Mouse (Mus musculus): ENCODE results near the gene Kcnc3.

Kcnc3 gene

GRCm38 (mm10) chr7:44630437-44630836, 40.0 kb downstream of the Kcnc3 start:
- H3K4me3 ChIP-seq (replicated peaks; ENCODE audit: low read length), result peak overlapping the region; percentile 63; the same call in 1 of the 2 replicates
- no peaks in the 10 kb centered on the region; the same call in 1 of the 2 replicates for H3K36me3 ChIP-seq (ENCODE audit: insufficient read depth, low read length)
- TF ChIP-seq POU5F1 (IDR thresholded peaks at IDR 0.05; ENCODE audit: borderline replicate concordance, low read length) (no peak), CTCF (conservative IDR thresholded peaks at IDR 0.05; ENCODE audit: low read length) (no peak), NANOG (IDR thresholded peaks at IDR 0.05; ENCODE audit: borderline replicate concordance, low read length) (no peak)
- peaks cover 65% of the 10 kb centered on the region for H3K4me1 ChIP-seq (replicated peaks; ENCODE audit: low read depth, low read length)
- no peaks in the 10 kb centered on the region for H3K9me3 ChIP-seq (ENCODE audit: low read length)
- peaks cover 3% of the 10 kb centered on the region; the same call in 1 of the 2 replicates for H3K27me3 ChIP-seq (ENCODE audit: insufficient read depth, low read length)

DNA sequence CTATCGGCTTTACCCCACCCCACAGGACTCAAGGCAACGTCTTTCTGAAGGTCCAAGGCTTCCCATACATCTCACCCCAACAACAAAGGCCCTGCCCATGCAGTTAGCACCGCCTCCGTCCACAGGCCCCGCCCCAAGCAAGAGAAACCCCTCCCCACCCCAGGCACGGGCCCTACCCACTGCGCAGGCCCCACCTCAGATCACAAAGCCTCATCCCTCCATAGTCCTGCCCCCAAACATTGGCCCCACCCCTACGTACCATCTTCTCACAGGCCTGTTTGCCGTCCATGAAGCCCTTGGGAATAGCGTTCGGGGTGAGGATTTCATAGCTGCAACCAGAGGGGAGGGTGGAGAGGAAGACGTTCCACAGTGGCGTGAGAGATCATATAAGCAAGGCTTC, 42.2 kb downstream of the Kcnc3 start:
- Histone ChIP-seq H3K36me3 (ENCODE audit: insufficient read depth, low read length) (no peaks in the 10 kb centered on the region), H3K9me3 (ENCODE audit: low read length) (no peaks in the 10 kb centered on the region), H3K4me3 (replicated peaks; ENCODE audit: low read length) (0 out of 2 replicates have a peak overlapping the region, but pooled peaks have one; percentile 53), H3K27me3 (ENCODE audit: insufficient read depth, low read length) (peaks cover 3% of the 10 kb centered on the region; the same call in 1 of the 2 replicates), H3K4me1 (replicated peaks; ENCODE audit: low read depth, low read length) (peaks cover 66% of the 10 kb centered on the region)
- TF ChIP-seq NANOG (IDR thresholded peaks at IDR 0.05; ENCODE audit: borderline replicate concordance, low read length), result no peak
- no peak for TF ChIP-seq CTCF (conservative IDR thresholded peaks at IDR 0.05; ENCODE audit: low read length)
- no peak for TF ChIP-seq POU5F1 (IDR thresholded peaks at IDR 0.05; ENCODE audit: borderline replicate concordance, low read length)

GRCm38 (mm10) chr7:44633407-44633806, 42.9 kb downstream of the Kcnc3 start:
- Histone ChIP-seq H3K27me3 (ENCODE audit: insufficient read depth, low read length) (peaks cover 3% of the 10 kb centered on the region; the same call in 1 of the 2 replicates), H3K4me3 (replicated peaks; ENCODE audit: low read length) (peak overlapping the region; percentile 53; the same call in 1 of the 2 replicates), H3K4me1 (replicated peaks; ENCODE audit: low read depth, low read length) (peaks cover 72% of the 10 kb centered on the region), H3K9me3 (ENCODE audit: low read length) (no peaks in the 10 kb centered on the region), H3K36me3 (ENCODE audit: insufficient read depth, low read length) (no peaks in the 10 kb centered on the region)
- no peak for TF ChIP-seq NANOG (IDR thresholded peaks at IDR 0.05; ENCODE audit: borderline replicate concordance, low read length)
- TF ChIP-seq CTCF (conservative IDR thresholded peaks at IDR 0.05; ENCODE audit: low read length), result peak; percentile 64

- TF ChIP-seq CTCF (conservative IDR thresholded peaks at IDR 0.05; ENCODE audit: low read length) (no peak), POU5F1 (IDR thresholded peaks at IDR 0.05; ENCODE audit: borderline replicate concordance, low read length) (no peak), NANOG (IDR thresholded peaks at IDR 0.05; ENCODE audit: borderline replicate concordance, low read length) (no peak)
- Histone ChIP-seq H3K4me1 (replicated peaks; ENCODE audit: low read depth, low read length) (peaks cover 67% of the 10 kb centered on the region), H3K9me3 (ENCODE audit: low read length) (no peaks in the 10 kb centered on the region), H3K27me3 (ENCODE audit: insufficient read depth, low read length) (peaks cover 4% of the 10 kb centered on the region), H3K36me3 (ENCODE audit: insufficient read depth, low read length) (no peaks in the 10 kb centered on the region), H3K4me3 (replicated peaks; ENCODE audit: low read length) (no peak overlapping the region)
These were observed 46.2 kb downstream of the Kcnc3 start for GRCm38 (mm10) chr7:44636684-44637083.

DNA sequence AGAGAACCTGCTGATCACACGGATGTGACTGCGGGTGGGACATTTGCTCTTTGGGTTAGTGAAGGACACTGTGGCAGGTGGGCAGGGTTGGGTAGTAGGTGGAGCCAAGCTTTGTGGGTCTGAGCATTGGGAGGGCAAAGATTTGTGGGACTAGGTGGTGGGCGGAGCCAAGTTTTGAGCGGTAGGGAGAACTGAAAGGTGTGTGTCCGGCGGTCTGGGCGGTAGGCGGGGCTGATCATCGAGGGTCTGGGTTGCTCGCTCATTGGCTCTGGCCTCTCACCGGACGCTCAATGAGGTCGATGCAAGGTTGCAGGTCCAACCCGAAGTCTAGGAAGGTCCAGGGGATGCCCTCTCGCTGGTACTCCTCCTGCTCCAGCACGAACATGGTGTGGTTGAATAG, 48.2 kb downstream of the Kcnc3 start:
- peak overlapping the region; percentile 73 for H3K4me3 ChIP-seq (replicated peaks; ENCODE audit: low read length)
- H3K4me1 ChIP-seq (replicated peaks; ENCODE audit: low read depth, low read length), result peaks cover 52% of the 10 kb centered on the region
- no peaks in the 10 kb centered on the region for H3K36me3 ChIP-seq (ENCODE audit: insufficient read depth, low read length)
- TF ChIP-seq CTCF (conservative IDR thresholded peaks at IDR 0.05; ENCODE audit: low read length) (no peak), NANOG (IDR thresholded peaks at IDR 0.05; ENCODE audit: borderline replicate concordance, low read length) (no peak), POU5F1 (IDR thresholded peaks at IDR 0.05; ENCODE audit: borderline replicate concordance, low read length) (no peak)
- H3K27me3 ChIP-seq (ENCODE audit: insufficient read depth, low read length), result peaks cover 7% of the 10 kb centered on the region
- no peaks in the 10 kb centered on the region for H3K9me3 ChIP-seq (ENCODE audit: low read length)

DNA sequence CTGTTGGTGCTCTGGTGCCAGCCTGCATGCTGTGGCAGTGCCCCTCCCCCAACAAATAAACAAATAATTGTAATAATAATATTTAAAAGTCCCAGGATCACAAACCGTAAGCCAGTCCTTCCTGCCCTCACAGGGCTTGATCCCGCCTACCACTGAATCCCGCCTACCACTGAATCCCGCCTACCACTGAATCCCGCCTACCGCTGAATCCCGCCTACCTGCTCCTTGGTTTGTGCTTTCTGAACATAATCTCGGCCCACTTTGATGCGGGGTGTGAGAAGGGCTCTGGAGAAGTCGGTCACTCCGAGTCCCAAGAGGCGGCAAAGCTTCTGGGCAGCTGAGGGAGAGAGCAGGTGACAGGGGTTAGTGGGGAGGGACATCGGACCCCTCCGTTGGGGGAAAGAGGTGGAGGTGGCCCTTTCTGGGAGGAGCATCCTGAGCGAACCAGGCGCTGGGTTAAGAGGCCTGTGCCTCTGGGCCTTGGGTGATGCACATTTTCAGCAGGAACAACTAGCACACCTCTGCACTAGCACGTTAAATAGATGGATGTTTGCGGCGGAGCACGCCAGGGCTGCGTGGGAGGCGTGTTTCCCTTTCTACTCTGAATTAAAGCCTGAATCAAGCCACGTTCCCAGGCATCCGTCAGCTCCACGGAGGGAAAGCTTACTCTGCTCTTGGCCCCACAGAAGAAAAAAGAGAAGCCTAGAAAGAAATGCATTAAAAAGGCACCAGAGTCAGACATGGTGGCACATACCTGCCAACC, 50.6 kb downstream of the Kcnc3 start:
- TF ChIP-seq NANOG (IDR thresholded peaks at IDR 0.05; ENCODE audit: borderline replicate concordance, low read length) (no peak), CTCF (conservative IDR thresholded peaks at IDR 0.05; ENCODE audit: low read length) (no peak), POU5F1 (IDR thresholded peaks at IDR 0.05; ENCODE audit: borderline replicate concordance, low read length) (no peak)
- Histone ChIP-seq H3K36me3 (ENCODE audit: insufficient read depth, low read length) (no peaks in the 10 kb centered on the region), H3K4me1 (replicated peaks; ENCODE audit: low read depth, low read length) (peaks cover 46% of the 10 kb centered on the region), H3K4me3 (replicated peaks; ENCODE audit: low read length) (peak overlapping the region; percentile 79), H3K27me3 (ENCODE audit: insufficient read depth, low read length) (peaks cover 30% of the 10 kb centered on the region), H3K9me3 (ENCODE audit: low read length) (no peaks in the 10 kb centered on the region)

DNA sequence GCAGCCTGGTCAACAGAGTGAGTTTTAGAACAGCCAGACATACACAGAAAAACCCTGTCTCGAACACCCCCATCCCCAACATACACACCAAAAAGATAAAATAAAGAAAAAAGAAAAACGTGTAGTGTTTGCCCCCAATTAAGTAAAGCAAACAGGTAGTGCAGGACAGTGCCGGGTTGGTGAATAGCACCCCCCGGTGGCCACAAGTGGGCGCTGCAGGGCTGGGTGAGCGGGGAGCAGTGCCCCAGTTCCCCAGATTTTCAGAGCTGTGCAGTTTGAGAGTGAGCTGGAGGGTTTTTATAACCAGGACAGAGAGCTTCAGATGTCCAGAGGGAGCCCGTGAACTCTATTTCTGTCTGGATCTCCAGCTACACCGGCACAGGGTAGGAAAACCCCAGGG, 51.4 kb downstream of the Kcnc3 start:
- H3K27me3 ChIP-seq (ENCODE audit: insufficient read depth, low read length), result peaks cover 30% of the 10 kb centered on the region
- TF ChIP-seq CTCF (conservative IDR thresholded peaks at IDR 0.05; ENCODE audit: low read length), result peak; percentile 97
- no peak for TF ChIP-seq NANOG (IDR thresholded peaks at IDR 0.05; ENCODE audit: borderline replicate concordance, low read length)
- TF ChIP-seq POU5F1 (IDR thresholded peaks at IDR 0.05; ENCODE audit: borderline replicate concordance, low read length), result no peak
- no peaks in the 10 kb centered on the region for H3K9me3 ChIP-seq (ENCODE audit: low read length)
- H3K36me3 ChIP-seq (ENCODE audit: insufficient read depth, low read length), result no peaks in the 10 kb centered on the region
- H3K4me3 ChIP-seq (replicated peaks; ENCODE audit: low read length), result peak overlapping the region; percentile 79; the same call in 1 of the 2 replicates
- peaks cover 50% of the 10 kb centered on the region for H3K4me1 ChIP-seq (replicated peaks; ENCODE audit: low read depth, low read length)

DNA sequence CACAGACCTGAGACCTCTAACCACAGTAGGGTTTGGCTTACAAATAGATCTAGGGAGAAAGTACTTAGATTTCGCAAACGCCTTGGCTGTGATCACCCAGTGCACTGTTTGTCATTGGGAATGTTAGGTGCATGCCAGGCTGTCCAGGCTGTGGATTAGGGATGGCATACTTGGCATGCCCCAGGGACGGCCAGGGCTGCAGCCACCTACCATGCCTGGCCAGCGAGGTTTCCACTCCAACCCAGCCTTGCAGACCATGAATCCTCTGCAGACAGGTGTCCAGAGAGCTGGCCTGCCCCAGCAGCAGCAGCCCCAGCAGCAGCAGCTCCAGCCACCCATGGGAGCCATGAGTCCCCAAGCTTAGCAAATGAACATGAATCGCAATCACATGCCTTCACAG, 54.8 kb downstream of the Kcnc3 start:
- H3K4me3 ChIP-seq (replicated peaks; ENCODE audit: low read length), result 0 out of 2 replicates have a peak overlapping the region, but pooled peaks have one; percentile 65
- TF ChIP-seq NANOG (IDR thresholded peaks at IDR 0.05; ENCODE audit: borderline replicate concordance, low read length) (no peak), POU5F1 (IDR thresholded peaks at IDR 0.05; ENCODE audit: borderline replicate concordance, low read length) (no peak), CTCF (conservative IDR thresholded peaks at IDR 0.05; ENCODE audit: low read length) (no peak)
- peaks cover 34% of the 10 kb centered on the region for H3K4me1 ChIP-seq (replicated peaks; ENCODE audit: low read depth, low read length)
- no peaks in the 10 kb centered on the region for H3K9me3 ChIP-seq (ENCODE audit: low read length)
- H3K27me3 ChIP-seq (ENCODE audit: insufficient read depth, low read length), result peaks cover 27% of the 10 kb centered on the region
- H3K36me3 ChIP-seq (ENCODE audit: insufficient read depth, low read length), result no peaks in the 10 kb centered on the region

Measured in E14TG2a.4 (cell line).